Mouse (Mus musculus): ENCODE data around the gene Efna4.

- TF ChIP-seq CEBPB (IDR thresholded peaks at IDR 0.05; ENCODE audit: low read depth) (no peak), CTCF (IDR thresholded peaks at IDR 0.05; ENCODE audit: control insufficient read depth, insufficient read depth, insufficient read length) (no peak), USF1 (IDR thresholded peaks at IDR 0.05; ENCODE audit: low read depth) (no peak), MAX (IDR thresholded peaks at IDR 0.05) (no peak), MYOD1 (IDR thresholded peaks at IDR 0.05; ENCODE audit: control insufficient read depth, insufficient read length, low read depth) (no peak)
Observed at GRCm38 (mm10) chr3:89294195-89294594, 43.6 kb downstream of the Efna4 start.

Data from C2C12 (cell line).